Mouse (Mus musculus) intestine, embryonic 14.5 days (tissue): ENCODE results near the gene Cenpx. TPM values are rescaled to one million over a fixed set of nuclear protein-coding genes. Genes with fewer than 3 reads are reported as not detected.
A peak's percentile ranks its signal among the peaks of the same experiment; 100 is the strongest.
"Not testable (repeated sequence)": the region's sequence is repeated elsewhere in the genome, so short reads cannot be mapped to it uniquely, and the experiment has no call there.

Source experiments
- ATAC-seq: fragments of 200-750 bp; cut with Nextera tagmentation; replicated peaks from 2 replicates; pipeline ENCODE4 v1.8.0; 2017; ENCODE audit warnings: low read depth, moderate number of reproducible peaks, moderate TSS enrichment, moderate library complexity; ENCODE audit not compliant: low FRiP score, low TSS enrichment
- DNase-seq: peaks from one replicate; pipeline ENCODE4 v3.0.0-alpha.2; 2018; ENCODE audit warnings: low spot score
- H3K27ac ChIP-seq: fragments of 300-500 bp; sonication (generic); 2 replicates; pipeline ENCODE4 v1.5.1; 2014; ENCODE audit warnings: low read depth, mild to moderate bottlenecking, control low read depth
- H3K27me3 ChIP-seq: fragments of 300-500 bp; sonication (generic); replicated peaks from 2 replicates; pipeline ENCODE4 v1.6.1; 2014; ENCODE audit warnings: low read length, control low read depth; ENCODE audit not compliant: control insufficient read depth, insufficient read depth
- H3K36me3 ChIP-seq: fragments of 300-500 bp; sonication (generic); 2 replicates; pipeline ENCODE4 v1.6.1; 2014; ENCODE audit warnings: low read length, control low read depth; ENCODE audit not compliant: control insufficient read depth, insufficient read depth
- H3K4me1 ChIP-seq: fragments of 300-500 bp; sonication (generic); replicated peaks from 2 replicates; pipeline ENCODE4 v1.6.1; 2014; ENCODE audit warnings: low read length, control low read depth, mixed read lengths; ENCODE audit not compliant: control insufficient read depth, insufficient read depth
- H3K4me2 ChIP-seq: fragments of 300-500 bp; sonication (generic); 2 replicates; pipeline ENCODE4 v1.6.1; 2014; ENCODE audit warnings: low read length
- H3K4me3 ChIP-seq: fragments of 300-500 bp; sonication (generic); 2 replicates; pipeline ENCODE4 v1.5.1; 2014; ENCODE audit warnings: low read depth, low read length, control low read depth, mixed read lengths
- H3K9ac ChIP-seq: fragments of 300-500 bp; sonication (generic); 2 replicates; pipeline ENCODE4 v1.6.1; 2014; ENCODE audit warnings: mild to moderate bottlenecking, low read length
- H3K9me3 ChIP-seq: fragments of 300-500 bp; sonication (generic); 2 replicates; pipeline ENCODE4 v1.6.1; 2016; ENCODE audit warnings: low read length, control low read depth; ENCODE audit not compliant: control insufficient read depth
- WGBS: fragments of 180-500 bp; shearing (Covaris S2); extraction: QIAGEN DNeasy Blood & Tissue Kit; methylation state at CpG from one replicate; pipeline ENCODE4 v1.1.7; 2014; 5-methylcytosine and 5-hydroxymethylcytosine counted together
- polyA plus RNA-seq: library from polyadenylated mRNA; unstranded; fragments of >200 nt; fragmentation: Nextera tagmentation; extraction: Ambion mirVana; gene quantifications from 2 replicates; pipeline ENCODE4 v1.2.1, GENCODE M21; 2014

The Cenpx gene
- polyA plus RNA-seq = 178 TPM in 2 replicates

GRCm38 (mm10) chr11:120713580-120714518 is at the start of gene Cenpx, which contains the start of gene Lrrc45:
Gene Cenpx (minus strand): TSS chr11:120713738.
Gene Lrrc45 (plus strand): TSS chr11:120713925.
- WGBS = 2% methylated on average over 53 of the region's 53 CpGs
- H3K27me3 ChIP-seq = no peaks in the 10 kb centered on the region
- peaks cover 15% of the 10 kb centered on the region for H3K4me1 ChIP-seq
- peak within 1 kb of the TSS; percentile 68 for H3K4me2 ChIP-seq
- peak within 1 kb of the TSS; percentile 73 for H3K4me3 ChIP-seq
- peaks cover 49% of the 10 kb centered on the region for H3K36me3 ChIP-seq
- ATAC-seq = peak; percentile 92
- H3K9me3 ChIP-seq = no peaks in the 10 kb centered on the region
- H3K9ac ChIP-seq = peak within 1 kb of the TSS; percentile 64
- DNase-seq = no peak
- H3K27ac ChIP-seq = peak within 1 kb of the TSS; percentile 22

- peaks cover 11% of the 10 kb centered on the region for H3K9me3 ChIP-seq
- not testable (repeated sequence) for H3K27me3 ChIP-seq, H3K36me3 ChIP-seq, H3K9ac ChIP-seq, H3K4me1 ChIP-seq, H3K4me3 ChIP-seq
- DNase-seq (peak; percentile 63), ATAC-seq (peak; percentile 61; the same call in 1 of the 2 replicates)
- WGBS = 16% methylated on average over 12 of the region's 14 CpGs
- peak within 1 kb of the TSS; percentile 29 for H3K4me2 ChIP-seq
- H3K27ac ChIP-seq = peak within 1 kb of the TSS; percentile 57; the same call in 1 of the 2 replicates
These were observed 49.1 kb upstream of the Cenpx start, which contains the start of gene Hmga1b for GRCm38 (mm10) chr11:120762672-120763041. Gene Hmga1b (plus strand): TSS chr11:120762794.

GRCm38 (mm10) chr11:120761811-120762671 is 48.5 kb upstream of the Cenpx start:
- Histone ChIP-seq H3K4me2 (0 out of 2 replicates have a peak overlapping the region, but pooled peaks have one; percentile 29), H3K9ac (no peak overlapping the region), H3K9me3 (peaks cover 12% of the 10 kb centered on the region), H3K4me1 (no peaks in the 10 kb centered on the region), H3K4me3 (no peak overlapping the region), H3K27ac (peak overlapping the region; percentile 57; the same call in 1 of the 2 replicates), H3K27me3 (no peaks in the 10 kb centered on the region), H3K36me3 (no peaks in the 10 kb centered on the region)
- peak; percentile 70 for ATAC-seq
- 65% methylated on average over 14 of the region's 14 CpGs for WGBS
- DNase-seq = no peak

GRCm38 (mm10) chr11:120760236-120760635 is 46.7 kb upstream of the Cenpx start:
- Histone ChIP-seq H3K4me2 (no peak overlapping the region), H3K4me1 (no peaks in the 10 kb centered on the region), H3K9me3 (peaks cover 12% of the 10 kb centered on the region), H3K4me3 (no peak overlapping the region), H3K9ac (no peak overlapping the region), H3K27ac (no peak overlapping the region), H3K27me3 (no peaks in the 10 kb centered on the region), H3K36me3 (no peaks in the 10 kb centered on the region)
- DNase-seq = no peak
- no peak for ATAC-seq
- 85% methylated on average over 9 of the region's 9 CpGs for WGBS

GRCm38 (mm10) chr11:120751606-120752005 is 38.1 kb upstream of the Cenpx start:
- Histone ChIP-seq H3K4me2 (no peak overlapping the region), H3K36me3 (no peaks in the 10 kb centered on the region), H3K9me3 (no peaks in the 10 kb centered on the region), H3K4me1 (no peaks in the 10 kb centered on the region), H3K27ac (no peak overlapping the region), H3K27me3 (no peaks in the 10 kb centered on the region), H3K4me3 (no peak overlapping the region), H3K9ac (no peak overlapping the region)
- 73% methylated on average over 4 of the region's 4 CpGs for WGBS
- ATAC-seq (no peak), DNase-seq (no peak)

- no peaks in the 10 kb centered on the region for H3K36me3 ChIP-seq
- H3K9ac ChIP-seq = no peak overlapping the region
- H3K4me3 ChIP-seq = no peak overlapping the region
- no peak for DNase-seq
- no peaks in the 10 kb centered on the region for H3K4me1 ChIP-seq
- WGBS = 58% methylated on average over 8 of the region's 8 CpGs
- no peaks in the 10 kb centered on the region for H3K27me3 ChIP-seq
- H3K9me3 ChIP-seq = no peaks in the 10 kb centered on the region
- no peak overlapping the region for H3K27ac ChIP-seq
- no peak overlapping the region for H3K4me2 ChIP-seq
- ATAC-seq = no peak
These were observed 35.9 kb upstream of the Cenpx start for GRCm38 (mm10) chr11:120749430-120749829.

- WGBS = 81% methylated on average over 4 of the region's 4 CpGs
- Histone ChIP-seq H3K4me3 (no peak overlapping the region), H3K27ac (no peak overlapping the region), H3K9me3 (no peaks in the 10 kb centered on the region), H3K4me1 (no peaks in the 10 kb centered on the region), H3K36me3 (no peaks in the 10 kb centered on the region), H3K9ac (no peak overlapping the region), H3K27me3 (no peaks in the 10 kb centered on the region), H3K4me2 (no peak overlapping the region)
- ATAC-seq (no peak), DNase-seq (no peak)
These were observed 34.4 kb upstream of the Cenpx start for GRCm38 (mm10) chr11:120747974-120748373.

GRCm38 (mm10) chr11:120744121-120744701 is 30.7 kb upstream of the Cenpx start:
- Histone ChIP-seq H3K9me3 (no peaks in the 10 kb centered on the region), H3K36me3 (no peaks in the 10 kb centered on the region), H3K27ac (no peak overlapping the region), H3K4me2 (no peak overlapping the region), H3K4me1 (no peaks in the 10 kb centered on the region), H3K4me3 (no peak overlapping the region), H3K9ac (no peak overlapping the region), H3K27me3 (no peaks in the 10 kb centered on the region)
- DNase-seq (no peak), ATAC-seq (no peak)
- WGBS = 73% methylated on average over 7 of the region's 7 CpGs
